Mouse (Mus musculus) adrenal gland, postnatal 4 days (tissue): Measurements from ENCODE around the gene Scaf11. TPM values are rescaled to one million over a fixed set of nuclear protein-coding genes. Genes with fewer than 3 reads are reported as not detected.

ENCODE experiments used
- DNase-seq, 2 experiments: peaks; one replicate each; pipeline ENCODE4 v3.0.0; 2021 to 2022; ENCODE audit warnings: low spot score in 2 of 2, mixed read lengths in 2 of 2
- microRNA-seq: library from miRNA; unstranded; fragments of <30 nt; microRNA quantifications from one replicate; pipeline ENCODE4 v1.2.0, GENCODE M21; 2021
- total RNA-seq, 2 experiments: library from RNA; stranded (reverse); gene quantifications; 2 replicates each; pipeline ENCODE4 v1.2.3; 2021

The Scaf11 gene
- total RNA-seq, 2 experiments from 2014 or later, result 105 to 109 TPM

- DNase-seq, result no peak
Measured at GRCm38 (mm10) chr15:96405548-96405947, 55.1 kb downstream of the Scaf11 start.

GRCm38 (mm10) chr15:96398333-96398732 is 62.3 kb downstream of the Scaf11 start:
- no peak for DNase-seq

GRCm38 (mm10) chr15:96396641-96397344 is 63.9 kb downstream of the Scaf11 start:
- DNase-seq, result no peak

- DNase-seq, result no peak
Measured at GRCm38 (mm10) chr15:96395071-96395470, 65.6 kb downstream of the Scaf11 start.

- DNase-seq, result no peak
Measured at GRCm38 (mm10) chr15:96392878-96393277, 67.8 kb downstream of the Scaf11 start.

- DNase-seq, result no peak
Measured at GRCm38 (mm10) chr15:96388565-96388964, 72.1 kb downstream of the Scaf11 start.

GRCm38 (mm10) chr15:96382223-96382622 is 78.4 kb downstream of the Scaf11 start:
- DNase-seq, result no peak

- no peak for DNase-seq
Measured at GRCm38 (mm10) chr15:96377701-96378100, 82.9 kb downstream of the Scaf11 start.

- DNase-seq, result no peak
Measured at GRCm38 (mm10) chr15:96377263-96377662, 83.4 kb downstream of the Scaf11 start.

GRCm38 (mm10) chr15:96376214-96376613 is 84.4 kb downstream of the Scaf11 start:
- DNase-seq, result no peak

- no peak for DNase-seq
Measured at GRCm38 (mm10) chr15:96373161-96373560, 87.5 kb downstream of the Scaf11 start.

- no peak for DNase-seq
Measured at GRCm38 (mm10) chr15:96372628-96373027, 88.0 kb downstream of the Scaf11 start.

- DNase-seq, result no peak
Measured at GRCm38 (mm10) chr15:96371311-96371710, 89.3 kb downstream of the Scaf11 start.

GRCm38 (mm10) chr15:96366176-96366963 is 94.3 kb downstream of the Scaf11 start:
- DNase-seq, result no peak

- no peak for DNase-seq
Measured at GRCm38 (mm10) chr15:96365351-96365750, 95.3 kb downstream of the Scaf11 start.

Small RNA genes within 50 kb of the gene (microRNA-seq; reads per million reads assigned to microRNA genes)
- not detected for gene Gm25397

Other genes starting within 250 kb of the Scaf11 start
- 10 to 100 TPM; 63.6 to 69.3 TPM for gene Arid2, start 173.3 kb downstream of the Scaf11 start, total RNA-seq
- gene Slc38a1, start 182.1 kb upstream of the Scaf11 start, total RNA-seq, result 10 to 100 TPM; 58.0 to 64.5 TPM
- 100 to 1,000 TPM; 121 to 123 TPM for gene Slc38a2, start 238.9 kb upstream of the Scaf11 start, total RNA-seq